Comparison of ENCODE assay signal across 15 mouse cellular contexts in genomic region chr2:18864719-18865118, GRCm38 (mm10).
"Had no signal": no experiment of that assay in that cellular context is flagged by ENCODE, and none has a peak within 500 bp of the region (broad histone marks: within the 10 kb centered on the region; RNA-seq: fewer than 3 reads in every experiment).

No protein-coding gene starts in this region.

- H3K36me3 ChIP-seq: midbrain, embryonic 10.5 days; midbrain, embryonic 12.5 days; stomach, embryonic 15.5 days had no signal

- H3K27ac ChIP-seq: liver, embryonic 15.5 days; midbrain, embryonic 10.5 days; midbrain, embryonic 12.5 days; neural tube, embryonic 12.5 days; stomach, embryonic 15.5 days; stomach, postnatal 0 days had no signal

- H3K4me1 ChIP-seq: stomach, embryonic 15.5 days had no signal

- H3K27me3 ChIP-seq: liver, embryonic 15.5 days; neural tube, embryonic 12.5 days; stomach, embryonic 15.5 days had no signal

- H3K4me3 ChIP-seq: liver, embryonic 15.5 days; midbrain, embryonic 10.5 days; midbrain, embryonic 12.5 days; neural tube, embryonic 12.5 days; stomach, embryonic 15.5 days had no signal

- DNase-seq: lung, adult 18-20 months; lung, embryonic 14.5 days; lung, postnatal 10 days; lung, postnatal 4 days; midbrain, embryonic 14.5 days; right cerebral cortex, postnatal 14 days; thymus, adult 2 months; thymus, postnatal 36 days had no signal

- H3K9ac ChIP-seq: liver, embryonic 15.5 days; lung, embryonic 14.5 days; midbrain, embryonic 12.5 days; neural tube, embryonic 12.5 days; stomach, embryonic 15.5 days had no signal

- H3K4me2 ChIP-seq: liver, embryonic 15.5 days; lung, embryonic 14.5 days; midbrain, embryonic 12.5 days; neural tube, embryonic 12.5 days; stomach, embryonic 15.5 days had no signal

- H3K9me3 ChIP-seq: liver, embryonic 15.5 days; midbrain, embryonic 10.5 days; midbrain, embryonic 12.5 days; neural tube, embryonic 12.5 days; stomach, embryonic 15.5 days had no signal

- ATAC-seq: midbrain, embryonic 16.5 days had no signal
